Mouse (Mus musculus) ovary, postnatal 14 days (tissue): ENCODE data around the gene Mmp1b.
"Not testable (repeated sequence)": the region's sequence is repeated elsewhere in the genome, so short reads cannot be mapped to it uniquely, and the experiment has no call there.

ENCODE experiments used
- DNase-seq: peaks from one replicate; pipeline ENCODE4 v3.0.0; 2022; ENCODE audit warnings: low spot score

Mmp1b gene

DNA sequence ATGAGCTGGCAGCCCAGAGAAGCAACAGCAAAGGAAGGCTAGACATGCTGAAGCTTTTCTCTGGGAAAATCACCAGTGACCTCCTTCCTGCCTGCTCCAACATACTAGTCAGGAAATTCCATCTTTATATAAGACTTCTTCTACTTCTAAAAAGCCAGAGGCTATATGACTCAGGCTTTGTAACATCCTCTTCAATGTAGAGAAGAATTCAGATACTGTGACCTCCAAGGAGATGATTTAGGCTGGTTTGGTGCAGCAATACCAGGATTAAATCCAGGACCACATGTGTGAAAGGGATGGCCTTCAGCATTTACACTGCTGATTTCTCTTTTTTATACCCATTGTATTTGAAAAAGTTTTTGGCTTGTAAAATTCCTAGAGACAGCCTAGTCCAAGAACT is at the start of gene Mmp1b:
Gene Mmp1b, minus strand, starts transcription at position 101 of the 400 bp plus-strand sequence.
- no peak for DNase-seq

DNA sequence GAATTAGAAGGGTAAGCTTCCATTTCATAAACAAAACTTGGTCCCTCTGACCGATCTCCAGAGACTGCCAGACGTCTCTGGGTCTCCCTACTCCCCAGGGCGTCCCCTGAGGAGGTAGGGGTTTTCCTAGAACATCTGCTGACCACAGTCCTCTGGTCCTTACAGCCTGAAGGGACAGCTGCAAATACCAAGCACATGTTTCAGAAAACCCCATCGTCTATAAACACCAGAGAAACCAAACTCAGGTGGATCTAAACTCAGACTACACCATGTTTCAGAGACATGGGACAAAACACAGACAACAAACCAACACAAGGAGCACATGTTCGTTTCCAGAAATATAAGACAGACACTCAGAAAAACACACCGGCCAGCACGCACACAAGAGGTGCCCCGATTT is 8.7 kb upstream of the Mmp1b start:
- DNase-seq = not testable (repeated sequence)

DNA sequence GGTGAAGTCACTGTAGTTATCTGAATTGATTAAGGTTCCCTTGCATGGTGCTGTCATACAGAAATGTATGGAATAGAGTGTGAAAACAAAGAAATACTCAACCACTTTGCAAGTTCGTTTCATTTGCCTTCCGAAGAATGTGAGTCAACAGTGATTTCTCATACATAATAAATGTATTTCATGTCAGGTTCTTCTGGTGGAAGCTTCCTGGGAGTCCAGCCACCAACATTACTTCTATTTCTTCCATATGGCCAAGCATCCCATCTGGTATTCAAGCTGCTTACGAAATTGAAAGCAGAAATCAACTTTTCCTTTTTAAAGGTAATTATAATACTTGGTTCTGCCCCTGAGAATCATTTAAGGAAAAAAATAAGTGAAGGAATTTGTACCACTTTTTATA is 33.3 kb downstream of the Mmp1b start:
- no peak for DNase-seq

DNA sequence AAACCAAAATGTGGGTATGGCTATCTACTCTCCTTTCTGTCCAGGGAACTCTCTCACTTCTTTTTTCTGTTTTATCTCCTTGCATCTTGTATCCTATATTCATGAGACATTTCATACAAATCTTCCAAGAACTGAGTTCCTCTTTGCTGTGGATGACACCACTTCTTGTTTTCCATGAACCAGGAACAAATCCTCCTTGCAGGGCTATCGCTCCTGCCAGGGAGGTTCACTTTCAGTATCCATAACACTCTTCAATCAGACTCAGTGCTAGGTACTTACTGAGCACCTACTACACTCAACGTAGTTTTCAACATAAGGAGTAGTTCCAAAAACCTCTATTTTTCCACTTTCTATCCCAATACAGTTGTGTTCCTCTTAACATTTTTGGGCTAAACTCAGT is 42.3 kb downstream of the Mmp1b start:
- DNase-seq = no peak

DNA sequence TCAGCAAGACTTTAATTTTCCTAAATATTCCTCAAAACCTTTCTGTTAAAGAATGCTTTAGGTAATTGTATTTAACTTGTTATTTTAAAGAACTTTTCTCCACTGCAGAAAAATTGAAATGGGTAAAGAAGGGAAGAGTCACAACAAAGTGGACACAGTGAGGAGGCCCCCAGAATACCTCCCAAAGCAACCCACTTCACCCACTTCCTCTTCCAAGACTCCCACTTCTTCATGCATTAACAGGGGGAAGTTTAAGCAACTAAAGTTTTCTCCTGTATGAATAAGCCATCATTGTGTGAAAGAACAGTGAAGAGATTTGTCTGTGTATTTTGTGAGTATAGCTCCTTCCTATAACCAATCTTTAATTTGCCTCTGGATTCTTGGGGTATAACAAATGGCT is 43.7 kb downstream of the Mmp1b start, which contains the start of gene Mmp12:
Gene Mmp12, plus strand, starts transcription at position 275 of the 400 bp plus-strand sequence.
- no peak for DNase-seq

DNA sequence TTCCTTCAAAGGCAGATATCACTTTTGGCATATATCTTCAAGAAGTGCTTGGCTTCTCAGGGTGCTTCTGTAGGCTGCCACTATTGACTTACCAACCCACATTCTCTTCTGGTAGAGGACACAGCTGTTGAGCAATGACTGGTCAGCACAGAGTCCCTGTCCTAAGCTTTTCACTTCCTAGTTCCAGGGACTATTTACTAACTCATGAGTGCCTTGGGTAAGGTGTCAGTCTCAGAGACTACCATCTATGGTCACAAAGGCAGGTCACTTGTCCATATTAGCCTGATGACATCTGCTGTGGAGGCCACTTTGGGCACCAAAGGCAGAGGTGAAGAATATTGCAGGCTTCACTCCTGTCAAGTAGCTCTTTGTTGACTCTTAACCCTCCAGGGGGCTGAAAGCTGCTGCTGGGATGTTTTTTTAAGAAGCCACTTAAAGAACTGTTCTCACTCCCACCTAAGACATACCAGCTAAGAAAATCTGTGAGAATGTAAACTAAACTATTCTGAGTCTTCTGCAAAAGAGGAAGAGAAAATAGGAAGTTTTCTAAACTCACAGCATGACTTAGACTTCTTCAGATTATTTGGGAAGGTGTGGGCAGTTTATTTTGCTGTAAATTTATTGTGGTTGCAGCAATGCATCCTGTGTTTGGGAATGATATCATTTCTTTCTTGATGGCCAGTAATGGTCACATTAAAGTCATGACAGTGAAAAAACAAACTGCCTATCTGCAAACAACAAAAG is 50.9 kb downstream of the Mmp1b start:
- no peak for DNase-seq

DNA sequence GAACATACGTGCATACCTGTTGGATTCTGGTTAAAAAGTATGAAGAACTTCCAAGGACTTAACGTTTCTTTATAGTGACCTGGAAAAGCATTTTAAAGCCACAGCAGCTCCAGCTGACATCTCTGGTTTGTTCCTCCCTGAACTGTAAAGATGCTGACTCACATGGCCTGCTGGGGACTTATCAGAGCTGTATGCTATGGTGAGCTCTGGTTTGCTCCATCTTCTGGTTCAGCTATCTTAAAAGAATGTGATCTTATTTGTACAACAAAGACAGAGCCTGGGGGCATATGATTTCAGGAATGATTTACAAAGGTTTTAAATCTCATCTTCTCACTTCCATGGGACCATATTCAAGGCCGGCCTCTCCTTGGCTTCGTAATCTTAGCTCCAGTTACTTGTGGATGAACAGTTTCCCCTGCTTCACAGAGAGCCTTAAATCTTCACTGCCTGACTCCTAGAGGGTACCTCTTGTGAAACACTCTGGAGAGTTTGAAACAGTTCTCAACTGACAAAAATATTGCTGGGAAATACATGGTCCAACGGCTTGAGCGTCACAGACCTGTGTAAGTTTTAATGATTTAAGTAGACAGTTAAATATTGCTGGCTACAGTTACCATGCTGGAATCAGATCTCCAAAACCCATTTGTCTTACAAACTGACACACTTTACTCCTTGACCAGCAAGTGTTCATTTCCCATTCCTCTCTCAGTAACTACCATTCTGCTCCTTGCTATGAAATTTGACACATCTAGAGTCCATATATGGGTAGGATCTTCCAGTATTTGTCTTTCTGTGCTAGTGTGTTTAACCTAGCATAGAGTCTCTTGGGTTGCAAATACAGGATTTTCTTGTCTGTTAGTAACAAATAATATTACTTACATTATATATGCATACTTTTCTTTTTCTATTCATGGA is 51.8 kb downstream of the Mmp1b start:
- no peak for DNase-seq

DNA sequence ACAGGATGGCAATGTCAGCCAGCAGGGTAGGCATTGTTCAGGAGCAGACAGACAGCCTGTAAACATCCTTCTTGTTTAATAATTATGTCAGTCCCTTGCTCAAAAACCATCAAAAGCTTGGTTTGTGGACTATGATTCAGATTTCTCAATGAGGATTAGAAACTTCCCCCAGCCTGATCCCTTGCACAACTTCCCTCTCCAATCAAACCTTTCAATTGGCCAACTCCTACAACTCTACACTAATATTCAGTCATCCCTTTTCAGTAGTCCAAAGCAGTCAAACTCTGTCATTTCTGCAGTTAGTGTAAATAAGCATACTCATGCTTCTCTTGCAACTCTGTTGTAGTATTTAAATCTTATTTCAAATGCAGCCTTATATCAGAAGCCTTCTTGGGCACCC is 56.0 kb downstream of the Mmp1b start:
- no peak for DNase-seq
